Mouse (Mus musculus): ENCODE results near the gene Ldlrap1.

The Ldlrap1 gene

GRCm38 (mm10) chr4:134774126-134774525 lies 6.3 kb upstream of the Ldlrap1 start:
- no peak for DNase-seq

- peak; percentile 34 to 43 for DNase-seq
These were observed 5.2 kb upstream of the Ldlrap1 start for GRCm38 (mm10) chr4:134772805-134773674.

- DNase-seq, result peak; percentile 77 to 80
These were observed 2.1 kb upstream of the Ldlrap1 start for GRCm38 (mm10) chr4:134769891-134770290.

- DNase-seq, result peak; percentile 51 to 56
These were observed 1.4 kb upstream of the Ldlrap1 start for GRCm38 (mm10) chr4:134769081-134769811.

GRCm38 (mm10) chr4:134768226-134768888 lies 533 bp upstream of the Ldlrap1 start:
- peak; percentile 65 to 70 for DNase-seq

- DNase-seq, result peak; percentile 50 to 59
These were observed 859 bp downstream of the Ldlrap1 start for GRCm38 (mm10) chr4:134766904-134767425.

- DNase-seq, result no peak
These were observed 1.5 kb downstream of the Ldlrap1 start for GRCm38 (mm10) chr4:134766277-134766676.

- DNase-seq, result no peak
These were observed 3.5 kb downstream of the Ldlrap1 start for GRCm38 (mm10) chr4:134764333-134764732.

GRCm38 (mm10) chr4:134762360-134762759 lies 5.5 kb downstream of the Ldlrap1 start:
- DNase-seq, result no peak

GRCm38 (mm10) chr4:134760793-134761201 lies 7.0 kb downstream of the Ldlrap1 start:
- DNase-seq, result peak in 1 of 2 experiments; percentile 40

- no peak for DNase-seq
These were observed 7.5 kb downstream of the Ldlrap1 start for GRCm38 (mm10) chr4:134760281-134760680.

- no peak for DNase-seq
These were observed 8.3 kb downstream of the Ldlrap1 start for GRCm38 (mm10) chr4:134759564-134759963.

- DNase-seq, result no peak
These were observed 8.9 kb downstream of the Ldlrap1 start for GRCm38 (mm10) chr4:134758922-134759321.

GRCm38 (mm10) chr4:134758367-134758766 lies 9.5 kb downstream of the Ldlrap1 start:
- DNase-seq, result no peak

GRCm38 (mm10) chr4:134756953-134757352 lies 10.9 kb downstream of the Ldlrap1 start:
- no peak for DNase-seq

GRCm38 (mm10) chr4:134754941-134755340 lies 12.9 kb downstream of the Ldlrap1 start:
- no peak for DNase-seq

- DNase-seq, result no peak
These were observed 13.5 kb downstream of the Ldlrap1 start for GRCm38 (mm10) chr4:134754371-134754770.

GRCm38 (mm10) chr4:134753516-134754261 lies 14.1 kb downstream of the Ldlrap1 start:
- DNase-seq, result no peak

- DNase-seq, result no peak
These were observed 14.9 kb downstream of the Ldlrap1 start for GRCm38 (mm10) chr4:134752911-134753426.

- DNase-seq, result no peak
These were observed 16.0 kb downstream of the Ldlrap1 start for GRCm38 (mm10) chr4:134751682-134752380.

GRCm38 (mm10) chr4:134750825-134751224 lies 17.0 kb downstream of the Ldlrap1 start:
- DNase-seq, result no peak

All from cerebellum, postnatal 36 days (tissue).